Mouse (Mus musculus) cortical plate, adult 2 months (tissue): ENCODE data around the gene Col26a1. TPM values are rescaled to one million over a fixed set of nuclear protein-coding genes. Genes with fewer than 3 reads are reported as not detected.

Source experiments
- H3K27ac ChIP-seq: fragments of 200-500 bp; 2 replicates; pipeline ENCODE4 v1.5.1; 2012; ENCODE audit warnings: low read length, control low read depth, inconsistent platforms; ENCODE audit not compliant: insufficient read depth
- H3K4me1 ChIP-seq: fragments of 200-500 bp; 2 replicates; pipeline ENCODE4 v1.6.1; 2011; ENCODE audit warnings: low read length; ENCODE audit not compliant: control insufficient read depth, insufficient read depth
- H3K4me3 ChIP-seq: fragments of 200-500 bp; 2 replicates; pipeline ENCODE4 v1.5.1; 2011; ENCODE audit warnings: mild to moderate bottlenecking, low read length, control low read depth; ENCODE audit not compliant: insufficient read depth
- CTCF ChIP-seq: fragments of 200-500 bp; IDR thresholded peaks from 2 replicates; pipeline ENCODE4 v1.5.1; 2011; ENCODE audit warnings: mild to moderate bottlenecking, control low read depth, low read length; ENCODE audit not compliant: insufficient read depth; ENCODE audit errors: extremely low read depth
- POLR2A ChIP-seq: fragments of 200-500 bp; IDR thresholded peaks from 2 replicates; pipeline ENCODE4 v1.6.1; 2011; ENCODE audit warnings: mild to moderate bottlenecking, low read length, control low read depth; ENCODE audit not compliant: insufficient read depth; ENCODE audit errors: extremely low read depth
- polyA plus RNA-seq: library from polyadenylated mRNA; depleted of rRNA; stranded (reverse); fragments of >200 nt; gene quantifications from 2 replicates; pipeline ENCODE4 v1.2.3, GENCODE M21; 2012; rRNA removed

Gene Col26a1
- polyA plus RNA-seq: 22.7 and 29.9 TPM in 2 replicates

- Histone ChIP-seq H3K27ac (no peak within 1 kb of the TSS), H3K4me3 (peak within 1 kb of the TSS; percentile 40)
- TF ChIP-seq CTCF (no peak), POLR2A (no peak)
These were observed at the start of gene Col26a1 for GRCm38 (mm10) chr5:136882788-136883439. Gene Col26a1 (minus strand): TSS chr5:136883209.

GRCm38 (mm10) chr5:136931896-136932295 is 48.9 kb upstream of the Col26a1 start:
- Histone ChIP-seq H3K4me3 (no peak overlapping the region), H3K27ac (no peak overlapping the region)
- TF ChIP-seq POLR2A (no peak), CTCF (no peak)

More at GRCm38 (mm10) chr5:136882788-136883439, at the start of gene Col26a1:
- H3K4me1 ChIP-seq: no peaks in the 10 kb centered on the region

GRCm38 (mm10) chr5:136929073-136929472 is 46.1 kb upstream of the Col26a1 start:
- H3K4me1 ChIP-seq: no peaks in the 10 kb centered on the region; the same call in 1 of the 2 replicates
- no peak overlapping the region for H3K4me3 ChIP-seq
- TF ChIP-seq POLR2A (no peak), CTCF (peak; percentile 98)
- no peak overlapping the region for H3K27ac ChIP-seq

More at GRCm38 (mm10) chr5:136931896-136932295, 48.9 kb upstream of the Col26a1 start:
- no peaks in the 10 kb centered on the region; the same call in 1 of the 2 replicates for H3K4me1 ChIP-seq

GRCm38 (mm10) chr5:136923751-136924478 is 40.9 kb upstream of the Col26a1 start:
- no peak overlapping the region for H3K27ac ChIP-seq
- TF ChIP-seq CTCF: no peak
- no peak for TF ChIP-seq POLR2A
- no peak overlapping the region for H3K4me3 ChIP-seq
- H3K4me1 ChIP-seq: 0 out of 2 replicates have a peak, but pooled peaks cover 1% of the 10 kb centered on the region

GRCm38 (mm10) chr5:136922830-136923229 is 39.8 kb upstream of the Col26a1 start:
- Histone ChIP-seq H3K4me3 (no peak overlapping the region), H3K27ac (no peak overlapping the region)
- TF ChIP-seq CTCF (no peak), POLR2A (no peak)

GRCm38 (mm10) chr5:136919546-136920301 is 36.7 kb upstream of the Col26a1 start:
- Histone ChIP-seq H3K27ac (no peak overlapping the region), H3K4me1 (0 out of 2 replicates have a peak, but pooled peaks cover 1% of the 10 kb centered on the region), H3K4me3 (peak overlapping the region; percentile 60)
- TF ChIP-seq POLR2A (no peak), CTCF (no peak)

More at GRCm38 (mm10) chr5:136922830-136923229, 39.8 kb upstream of the Col26a1 start:
- 0 out of 2 replicates have a peak, but pooled peaks cover 1% of the 10 kb centered on the region for H3K4me1 ChIP-seq

- Histone ChIP-seq H3K27ac (no peak overlapping the region), H3K4me1 (0 out of 2 replicates have a peak, but pooled peaks cover 1% of the 10 kb centered on the region), H3K4me3 (peak overlapping the region; percentile 60)
- TF ChIP-seq CTCF (no peak), POLR2A (peak; percentile 34; the same call in 1 of the 2 replicates)
These were observed 35.9 kb upstream of the Col26a1 start for GRCm38 (mm10) chr5:136918655-136919472.

- TF ChIP-seq CTCF (no peak), POLR2A (no peak)
- H3K27ac ChIP-seq: no peak overlapping the region
- no peak overlapping the region for H3K4me3 ChIP-seq
- 0 out of 2 replicates have a peak, but pooled peaks cover 1% of the 10 kb centered on the region for H3K4me1 ChIP-seq
These were observed 34.7 kb upstream of the Col26a1 start for GRCm38 (mm10) chr5:136917613-136918242.
